Mouse (Mus musculus) liver, postnatal 0 days (tissue): ENCODE results near the gene Sv2c.
"Not testable (repeated sequence)": the region's sequence is repeated elsewhere in the genome, so short reads cannot be mapped to it uniquely, and the experiment has no call there.

Experiments
- CTCF ChIP-seq: sonication (generic); IDR thresholded peaks from 2 replicates; pipeline ENCODE4 v1.5.1; 2016; ENCODE audit warnings: antibody characterized with exemption, low read depth
- EP300 ChIP-seq: IDR thresholded peaks from 2 replicates; pipeline ENCODE4 v1.6.1; 2016; ENCODE audit warnings: antibody characterized with exemption, low read depth, mild to moderate bottlenecking

GRCm38 (mm10) chr13:96081276-96081675, 51.1 kb downstream of the Sv2c start, which contains the start of gene Gm20075:
- TF ChIP-seq CTCF, EP300: not testable (repeated sequence)
